Mouse (Mus musculus) telencephalon, adult 2 months (tissue): ENCODE measurements at regions not wholly inside any gene's neighbourhood (a gene's known extent, or its start where the extent isn't known, plus 50 kb on each side); places are given as distances from the start of the nearest gene placed in this dataset.

ENCODE experiments used
- DNase-seq: peaks from one replicate; pipeline ENCODE4 v3.0.0-alpha.2; 2011; ENCODE audit warnings: low read depth, low spot score

GRCm38 (mm10) chr8:29913576-29913975 is 2466.1 kb downstream of the Poteg start:
- no peak for DNase-seq

- no peak for DNase-seq
These were observed 2473.0 kb downstream of the Poteg start for GRCm38 (mm10) chr8:29920486-29920885.

GRCm38 (mm10) chr8:29928257-29928656 is 2480.8 kb downstream of the Poteg start:
- no peak for DNase-seq

- no peak for DNase-seq
These were observed 2513.9 kb downstream of the Poteg start for GRCm38 (mm10) chr8:29961322-29961721.

- DNase-seq: no peak
These were observed 2529.3 kb downstream of the Poteg start for GRCm38 (mm10) chr8:29976651-29977350.

GRCm38 (mm10) chr8:29978585-29979505 is 2531.4 kb downstream of the Poteg start:
- peak; percentile 45 for DNase-seq

GRCm38 (mm10) chr8:29992549-29992948 is 2545.1 kb downstream of the Poteg start:
- no peak for DNase-seq

GRCm38 (mm10) chr8:29999413-29999812 is 2551.9 kb downstream of the Poteg start:
- no peak for DNase-seq
